In genomic region chr7:128622266-128622961, GRCm38 (mm10) we compare ENCODE assay signal across 8 mouse cellular contexts. TPM values are rescaled to one million over a fixed set of nuclear protein-coding genes. Genes with fewer than 3 reads are reported as not detected.
DNase-seq lines count a peak whose midpoint lies in the region; ATAC-seq and TF ChIP-seq lines count a peak whose summit lies in the region.
"Had no signal": no experiment of that assay in that cellular context is flagged by ENCODE, and none has a peak within 500 bp of the region (broad histone marks: within the 10 kb centered on the region; RNA-seq: fewer than 3 reads in every experiment).

No protein-coding gene starts in this region.

- H3K9me3 ChIP-seq in limb, embryonic 15.5 days = no peaks in the 10 kb centered on the region
- H3K9me3 ChIP-seq in limb, embryonic 10.5 days (replicated peaks) = no peaks in the 10 kb centered on the region
- H3K9me3 ChIP-seq in heart, postnatal 0 days (replicated peaks; ENCODE audit: control insufficient read depth, low read length) = no peaks in the 10 kb centered on the region
- H3K9me3 ChIP-seq: embryonic facial prominence, embryonic 13.5 days had no signal

- H3K9ac ChIP-seq in limb, embryonic 15.5 days = no peak overlapping the region
- H3K9ac ChIP-seq in heart, postnatal 0 days (replicated peaks; ENCODE audit: low read depth, low read length) = no peak overlapping the region
- H3K9ac ChIP-seq: embryonic facial prominence, embryonic 13.5 days had no signal

- H3K4me2 ChIP-seq in limb, embryonic 15.5 days = no peak overlapping the region
- no peak overlapping the region for H3K4me2 ChIP-seq in heart, postnatal 0 days (ENCODE audit: low read depth, low read length)
- H3K4me2 ChIP-seq: embryonic facial prominence, embryonic 13.5 days had no signal

- no peak for TF ChIP-seq EP300 in heart, postnatal 0 days (IDR thresholded peaks at IDR 0.05; ENCODE audit: low read depth)

- no peak for DNase-seq in limb, embryonic 10.5 days (ENCODE audit: low spot score)
- DNase-seq in NIH3T3 (ENCODE audit: low read depth) = peak; percentile 72
- DNase-seq in cerebellum, postnatal 25 days = peak; percentile 47 to 67
- peak; percentile 72 for DNase-seq in heart, postnatal 0 days (ENCODE audit: low spot score)
- DNase-seq in thymus, adult 18-20 months = no peak

- TF ChIP-seq CTCF in heart, postnatal 0 days (IDR thresholded peaks at IDR 0.05; ENCODE audit: low read depth) = no peak

- H3K36me3 ChIP-seq in limb, embryonic 15.5 days = no peaks in the 10 kb centered on the region
- H3K36me3 ChIP-seq in limb, embryonic 10.5 days = no peaks in the 10 kb centered on the region
- no peaks in the 10 kb centered on the region for H3K36me3 ChIP-seq in heart, postnatal 0 days (replicated peaks; ENCODE audit: control insufficient read depth, insufficient read depth, low read length)
- H3K36me3 ChIP-seq: embryonic facial prominence, embryonic 13.5 days had no signal

- H3K27me3 ChIP-seq in limb, embryonic 15.5 days = no peaks in the 10 kb centered on the region
- no peaks in the 10 kb centered on the region for H3K27me3 ChIP-seq in limb, embryonic 10.5 days (ENCODE audit: low read depth, poor library complexity, severe bottlenecking)
- H3K27me3 ChIP-seq in heart, postnatal 0 days (ENCODE audit: control insufficient read depth, insufficient read depth, low read length) = no peaks in the 10 kb centered on the region
- H3K27me3 ChIP-seq: embryonic facial prominence, embryonic 13.5 days had no signal

- 44% methylated on average over 7 of the region's 7 CpGs for WGBS in limb, embryonic 15.5 days
- WGBS in limb, embryonic 10.5 days = 77% methylated on average over 7 of the region's 7 CpGs
- 41% methylated on average over 7 of the region's 7 CpGs for WGBS in heart, postnatal 0 days

- peak overlapping the region; percentile 43; the same call in 1 of the 2 replicates for H3K27ac ChIP-seq in limb, embryonic 15.5 days
- no peak overlapping the region for H3K27ac ChIP-seq in limb, embryonic 10.5 days
- peak overlapping the region; percentile 50 for H3K27ac ChIP-seq in heart, postnatal 0 days (ENCODE audit: low read depth)
- H3K27ac ChIP-seq: embryonic facial prominence, embryonic 13.5 days had no signal

- no peaks in the 10 kb centered on the region for H3K4me1 ChIP-seq in limb, embryonic 15.5 days
- 0 out of 2 replicates have a peak, but pooled peaks cover 5% of the 10 kb centered on the region for H3K4me1 ChIP-seq in limb, embryonic 10.5 days
- H3K4me1 ChIP-seq in heart, postnatal 0 days (ENCODE audit: control insufficient read depth, insufficient read depth) = no peaks in the 10 kb centered on the region

- no peak for ATAC-seq in limb, embryonic 15.5 days (ENCODE audit: insufficient number of reproducible peaks, low FRiP score, low TSS enrichment, low read depth)
- peak; percentile 79 for ATAC-seq in heart, postnatal 0 days (ENCODE audit: insufficient read depth, low read depth)
- peak; percentile 93 for ATAC-seq in megakaryocyte, adult 5-6 weeks (ENCODE audit: poor library complexity, severe bottlenecking)

- H3K4me3 ChIP-seq in limb, embryonic 15.5 days = no peak overlapping the region
- no peak overlapping the region for H3K4me3 ChIP-seq in limb, embryonic 10.5 days
- H3K4me3 ChIP-seq in heart, postnatal 0 days (ENCODE audit: low read depth, low read length) = no peak overlapping the region
- H3K4me3 ChIP-seq: embryonic facial prominence, embryonic 13.5 days had no signal

RNA-seq across cellular contexts. Expression of gene Inpp5f, which starts 11.3 kb away (rescaled TPM):
- 14.4 and 16.9 TPM in 2 replicates for polyA plus RNA-seq in limb, embryonic 15.5 days (2015; fragmentation: Nextera tagmentation; extraction: Ambion mirVana)
- 19.8 and 22.2 TPM in 2 replicates for polyA plus RNA-seq in limb, embryonic 10.5 days (2016; fragmentation: Nextera tagmentation; extraction: Ambion mirVana)
- total RNA-seq in heart, postnatal 0 days (2014; rRNA removed; ENCODE audit: low replicate concordance) = 4.8 and 10.9 TPM in 2 replicates
- polyA plus RNA-seq in heart, postnatal 0 days (2015; fragmentation: Nextera tagmentation; extraction: Ambion mirVana) = 5.3 and 5.4 TPM in 2 replicates
- total RNA-seq in megakaryocyte, adult 5-6 weeks (2015) = 36.6 and 44.5 TPM in 2 replicates
- 37.3 and 38.9 TPM in 2 replicates for total RNA-seq in megakaryocyte, adult 5-6 weeks (2017)

Comparison
In these comparisons a context has a peak if more than half of its experiments do, and no peak if none do; other contexts are left out.
1. DNase-seq: peak in NIH3T3 (single experiment), cerebellum, postnatal 25 days (2 of 2) and heart, postnatal 0 days (single experiment); none in limb, embryonic 10.5 days (single experiment) and thymus, adult 18-20 months (0 of 2).